Mouse (Mus musculus) hematopoietic stem cell, adult 5-6 weeks (primary cell): ENCODE data around the gene Mrpl43. TPM values are rescaled to one million over a fixed set of nuclear protein-coding genes. Genes with fewer than 3 reads are reported as not detected.
"Not testable (repeated sequence)": the region's sequence is repeated elsewhere in the genome, so short reads cannot be mapped to it uniquely, and the experiment has no call there.

Experiments used
- ATAC-seq, 2 experiments: fragments of 125-278 bp in 1 of 2; replicated peaks in 1 of 2; 2 replicates each; pipeline ENCODE4 v1.8.0; 2016 to 2017; ENCODE audit warnings: inconsistent platforms in 2 of 2, mild to moderate bottlenecking in 2 of 2, moderate number of reproducible peaks in 2 of 2, low read depth in 1 of 2, moderate TSS enrichment in 1 of 2; ENCODE audit not compliant: low FRiP score in 2 of 2, poor library complexity in 2 of 2, severe bottlenecking in 2 of 2, insufficient read depth in 1 of 2, low TSS enrichment in 1 of 2
- total RNA-seq: library from RNA; stranded (forward); fragments of 172-1452, 232-1000 nt; gene quantifications from 2 replicates; pipeline ENCODE4 v1.2.3, GENCODE M21; 2017

Mrpl43 gene
- 14.6 and 25.5 TPM in 2 replicates for total RNA-seq

DNA sequence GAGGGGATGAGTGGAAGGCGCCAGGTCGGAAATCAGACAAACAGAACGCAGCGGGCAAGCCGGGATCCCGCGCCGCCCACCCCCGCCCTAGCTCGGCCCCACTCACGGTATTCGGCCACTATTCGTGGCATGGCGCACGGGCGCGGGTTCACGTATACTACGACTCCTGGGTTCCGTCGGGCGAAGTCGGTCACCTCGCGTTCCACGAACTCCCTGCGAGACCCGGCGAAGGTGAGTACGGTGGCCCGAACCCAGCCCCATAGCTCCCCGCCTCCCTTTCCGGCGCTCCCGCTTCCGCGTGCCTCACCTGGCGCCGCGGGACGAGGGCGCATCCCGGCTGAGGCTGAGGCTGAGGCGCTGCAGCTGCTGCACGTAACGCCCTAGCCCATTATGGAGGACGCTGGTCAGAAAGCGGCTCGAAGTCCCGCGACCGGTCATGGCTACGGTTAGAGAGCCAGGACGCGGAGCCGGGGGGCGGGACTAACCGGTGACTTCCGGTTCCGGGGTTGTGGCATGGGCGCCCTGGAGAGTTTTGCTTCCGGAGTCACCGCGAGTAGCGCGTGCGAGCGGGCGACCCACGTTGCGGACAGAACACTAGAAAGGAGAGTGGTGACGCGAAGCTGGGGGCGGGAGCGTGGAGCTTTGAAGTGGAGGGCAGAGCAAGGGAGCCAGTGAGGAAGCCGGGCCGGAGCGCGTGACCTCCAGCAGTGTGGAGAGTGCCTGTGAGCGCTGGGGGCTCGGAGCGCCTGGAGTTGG lies at the start of gene Mrpl43:
TSS of gene Mrpl43 (minus strand) at position 486 of the 756 bp plus-strand sequence.
- peak; percentile 90 for ATAC-seq

- no peak for ATAC-seq
These were observed 48.8 kb upstream of the Mrpl43 start for GRCm38 (mm10) chr19:45054892-45055690.

- no peak for ATAC-seq
These were observed 47.2 kb upstream of the Mrpl43 start for GRCm38 (mm10) chr19:45053451-45053850.

GRCm38 (mm10) chr19:45049523-45049922 lies 43.3 kb upstream of the Mrpl43 start:
- ATAC-seq, result no peak

GRCm38 (mm10) chr19:45048644-45049365 lies 42.6 kb upstream of the Mrpl43 start:
- no peak for ATAC-seq

- peak; percentile 34 to 41 for ATAC-seq
These were observed 41.8 kb upstream of the Mrpl43 start for GRCm38 (mm10) chr19:45047935-45048643.

- peak; percentile 91 to 93 for ATAC-seq
These were observed 41.2 kb upstream of the Mrpl43 start, which contains the start of gene Sfxn3 for GRCm38 (mm10) chr19:45047417-45047934. TSS of gene Sfxn3 (plus strand) at chr19:45047503.

DNA sequence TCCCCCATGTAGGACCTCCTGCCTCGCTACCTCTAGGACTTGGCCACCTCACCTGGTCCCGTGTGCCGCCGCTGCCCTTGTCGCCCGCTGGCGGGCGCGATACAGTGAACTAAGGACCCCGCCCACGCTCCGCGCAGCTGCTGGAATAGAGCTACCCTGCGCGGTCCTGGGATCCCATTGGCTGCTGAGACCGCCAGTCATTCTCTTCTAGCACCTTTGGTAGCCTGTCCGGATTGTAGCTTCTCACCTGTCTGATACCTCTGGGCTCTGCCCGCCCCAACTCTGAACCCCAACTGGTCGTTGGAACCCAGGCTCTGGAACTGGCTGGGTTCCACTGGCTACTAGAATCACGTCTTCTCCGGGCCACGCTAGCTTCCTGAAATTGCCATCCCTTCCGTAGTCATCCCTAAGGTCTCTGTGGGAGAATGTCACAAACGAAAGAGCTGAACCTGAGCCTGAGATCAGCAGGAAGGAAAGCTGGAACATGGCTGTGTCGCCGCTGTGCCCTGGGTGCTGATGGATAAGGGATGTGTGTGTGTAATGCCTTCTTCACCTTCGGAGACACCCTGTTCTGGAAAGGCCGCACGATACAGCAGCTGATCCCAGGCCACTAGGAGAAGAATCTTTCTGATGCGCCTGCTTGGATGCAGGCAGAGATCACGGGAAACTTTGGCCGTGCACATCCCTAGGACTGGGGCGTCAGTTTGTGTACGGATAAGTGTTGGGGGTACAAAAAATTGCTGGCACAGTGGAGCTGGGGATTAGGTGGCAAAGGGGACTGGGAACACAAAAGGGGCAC lies 40.5 kb upstream of the Mrpl43 start:
- ATAC-seq, result 0 out of 4 replicates have a peak, but pooled peaks of 1 of the 2 experiments have one; percentile 25

GRCm38 (mm10) chr19:45045651-45046050 lies 39.4 kb upstream of the Mrpl43 start, which contains the start of gene Pdzd7:
TSS of gene Pdzd7 (minus strand) at chr19:45045717.
- ATAC-seq, result no peak

- no peak for ATAC-seq
These were observed 39.0 kb upstream of the Mrpl43 start for GRCm38 (mm10) chr19:45045236-45045635.

- ATAC-seq, result no peak
These were observed 38.2 kb upstream of the Mrpl43 start for GRCm38 (mm10) chr19:45044389-45044927.

DNA sequence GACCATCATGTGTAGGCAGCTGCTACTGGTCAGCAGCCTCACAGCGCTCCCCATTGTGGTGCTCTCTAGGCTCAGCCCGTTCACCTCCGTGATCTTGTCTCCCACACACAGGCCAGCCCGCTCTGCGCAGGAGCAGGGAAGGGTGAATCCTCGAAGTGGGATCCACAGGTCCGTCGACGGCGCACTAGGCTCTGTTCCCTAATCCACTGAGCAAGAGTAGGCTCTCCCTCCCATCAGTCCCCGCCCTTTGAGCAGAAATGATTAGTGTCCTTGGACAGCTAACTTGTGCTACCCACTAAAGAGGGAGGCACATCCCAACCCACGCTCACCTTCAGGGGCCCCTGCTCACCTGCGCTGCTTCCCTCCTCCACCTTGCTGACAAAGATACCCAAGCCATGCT lies 34.0 kb upstream of the Mrpl43 start:
- ATAC-seq, result no peak

GRCm38 (mm10) chr19:45038198-45038597 lies 32.0 kb upstream of the Mrpl43 start:
- ATAC-seq, result not testable (repeated sequence)

DNA sequence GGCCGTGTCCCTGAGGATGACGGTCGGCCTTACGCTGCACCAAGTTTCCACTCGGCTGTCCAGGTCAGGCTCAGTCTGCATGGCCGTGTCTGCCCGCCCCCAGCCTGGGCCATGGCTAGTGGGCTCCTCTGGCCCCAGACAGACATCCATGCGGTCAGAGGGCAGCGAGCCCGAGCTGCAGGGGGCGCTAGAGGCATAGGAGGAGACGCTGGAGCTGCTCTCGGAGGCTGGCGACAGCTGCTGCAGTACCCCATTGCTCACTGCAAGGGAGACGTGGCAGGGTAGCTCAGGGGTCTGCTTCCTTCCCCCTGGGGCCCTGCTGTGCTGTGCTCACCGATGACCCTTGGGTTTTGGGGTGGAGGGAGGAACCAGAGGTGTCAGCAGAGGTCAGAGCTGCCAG lies 30.6 kb upstream of the Mrpl43 start:
- ATAC-seq, result peak; percentile 28 to 42; a peak in 3 of 4 replicates

DNA sequence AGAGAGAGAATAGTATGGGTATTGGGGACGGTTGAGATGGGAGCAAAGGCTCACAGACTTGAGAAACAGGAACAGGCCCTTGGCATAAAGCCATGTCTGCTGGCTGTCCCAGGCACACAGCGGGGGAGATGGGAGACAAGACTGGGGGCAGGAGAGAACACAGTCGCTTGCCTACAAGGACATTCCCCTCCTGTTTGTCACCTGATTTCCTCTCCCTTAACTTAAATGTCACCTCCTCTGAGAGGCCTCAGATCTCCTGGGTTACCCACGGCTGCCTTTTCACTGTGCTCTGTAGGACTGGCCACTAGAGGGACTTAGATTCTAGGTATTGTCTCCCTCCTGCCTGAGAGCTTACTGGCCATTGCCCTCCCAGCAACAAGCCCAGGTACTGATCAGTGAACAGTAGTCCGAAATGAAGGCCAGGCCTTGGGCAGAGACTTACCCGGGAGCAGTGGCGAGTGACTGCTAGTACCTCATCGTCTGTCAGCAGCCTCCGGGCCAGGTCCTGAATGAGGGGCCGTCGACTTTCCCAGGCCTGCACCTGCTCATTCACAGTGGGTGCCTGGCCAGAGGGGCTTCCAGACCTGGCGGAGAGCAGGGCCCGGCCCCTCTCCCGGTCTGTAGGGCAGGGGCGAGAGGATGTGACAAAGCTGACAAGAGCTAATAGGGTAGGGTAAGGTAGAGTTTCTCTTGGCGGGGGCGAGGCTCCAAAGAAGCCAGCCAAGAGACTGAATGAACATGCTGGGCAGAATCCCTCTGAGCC lies 26.5 kb upstream of the Mrpl43 start:
- ATAC-seq, result peak; percentile 27 to 51; a peak in 2 of 4 replicates
